ENCODE assay signal across 10 mouse cellular contexts in genomic region chr8:86933898-86934297, GRCm38 (mm10). TPM values are rescaled to one million over a fixed set of nuclear protein-coding genes. Genes with fewer than 3 reads are reported as not detected.
DNase-seq lines count a peak whose midpoint lies in the region; ATAC-seq and TF ChIP-seq lines count a peak whose summit lies in the region.
"Had no signal": no experiment of that assay in that cellular context is flagged by ENCODE, and none has a peak within 500 bp of the region (broad histone marks: within the 10 kb centered on the region; RNA-seq: fewer than 3 reads in every experiment).

No protein-coding gene starts in this region.

- no peaks in the 10 kb centered on the region for H3K4me1 ChIP-seq in heart, postnatal 0 days (ENCODE audit: control insufficient read depth, insufficient read depth)
- no peaks in the 10 kb centered on the region for H3K4me1 ChIP-seq in forebrain, embryonic 14.5 days (ENCODE audit: control insufficient read depth, insufficient read depth, low read length)
- peaks cover 13% of the 10 kb centered on the region; the same call in 1 of the 2 replicates for H3K4me1 ChIP-seq in midbrain, embryonic 12.5 days
- H3K4me1 ChIP-seq in stomach, postnatal 0 days (replicated peaks; ENCODE audit: control insufficient read depth, insufficient read depth), result no peaks in the 10 kb centered on the region
- H3K4me1 ChIP-seq: lung, embryonic 15.5 days had no signal

- H3K4me3 ChIP-seq in heart, postnatal 0 days (ENCODE audit: low read depth, low read length), result no peak overlapping the region
- H3K4me3 ChIP-seq in forebrain, embryonic 14.5 days (ENCODE audit: low read depth, low read length), result no peak overlapping the region
- H3K4me3 ChIP-seq in midbrain, embryonic 12.5 days, result 0 out of 2 replicates have a peak overlapping the region, but pooled peaks have one; percentile 7
- no peak overlapping the region for H3K4me3 ChIP-seq in stomach, postnatal 0 days (ENCODE audit: low read depth, low read length)
- H3K4me3 ChIP-seq: lung, embryonic 15.5 days had no signal

- intact Hi-C loops in left cerebral cortex, postnatal 10 days (cut with DNase I), result loop anchor here (1.0 to 5.0 kb wide), 2 partner anchors 538 to 602 kb away; partner anchors contain the start of gene Cbln1

- TF ChIP-seq CTCF in heart, postnatal 0 days (IDR thresholded peaks at IDR 0.05; ENCODE audit: low read depth), result peak; percentile 69
- TF ChIP-seq CTCF in stomach, postnatal 0 days (IDR thresholded peaks at IDR 0.05; ENCODE audit: low read depth), result peak; percentile 85

- H3K4me2 ChIP-seq in heart, postnatal 0 days (ENCODE audit: low read depth, low read length), result no peak overlapping the region
- no peak overlapping the region for H3K4me2 ChIP-seq in forebrain, embryonic 14.5 days (ENCODE audit: low read length)
- peak overlapping the region; percentile 43 for H3K4me2 ChIP-seq in midbrain, embryonic 12.5 days (replicated peaks)
- H3K4me2 ChIP-seq in stomach, postnatal 0 days (replicated peaks; ENCODE audit: low read depth), result no peak overlapping the region
- H3K4me2 ChIP-seq: lung, embryonic 15.5 days had no signal

- 25% methylated on average over 9 of the region's 9 CpGs for WGBS in heart, postnatal 0 days
- 18% methylated on average over 9 of the region's 9 CpGs for WGBS in forebrain, embryonic 14.5 days
- WGBS in midbrain, embryonic 12.5 days, result 13% methylated on average over 9 of the region's 9 CpGs
- WGBS in stomach, postnatal 0 days, result 14% methylated on average over 9 of the region's 9 CpGs

- H3K9ac ChIP-seq in heart, postnatal 0 days (replicated peaks; ENCODE audit: low read depth, low read length), result no peak overlapping the region
- no peak overlapping the region; the same call in 1 of the 2 replicates for H3K9ac ChIP-seq in forebrain, embryonic 14.5 days (ENCODE audit: low read length)
- H3K9ac ChIP-seq in midbrain, embryonic 12.5 days (replicated peaks), result no peak overlapping the region
- H3K9ac ChIP-seq in stomach, postnatal 0 days (ENCODE audit: low read length), result no peak overlapping the region
- H3K9ac ChIP-seq: lung, embryonic 15.5 days had no signal

- no peaks in the 10 kb centered on the region for H3K36me3 ChIP-seq in heart, postnatal 0 days (replicated peaks; ENCODE audit: control insufficient read depth, insufficient read depth, low read length)
- H3K36me3 ChIP-seq in forebrain, embryonic 14.5 days (ENCODE audit: control insufficient read depth, insufficient read depth, low read length), result no peaks in the 10 kb centered on the region
- no peaks in the 10 kb centered on the region for H3K36me3 ChIP-seq in midbrain, embryonic 12.5 days
- H3K36me3 ChIP-seq in stomach, postnatal 0 days (ENCODE audit: control insufficient read depth, insufficient read depth, low read length), result no peaks in the 10 kb centered on the region
- H3K36me3 ChIP-seq: G1E; lung, embryonic 15.5 days had no signal

- ATAC-seq in heart, postnatal 0 days (ENCODE audit: insufficient read depth, low read depth), result no peak
- ATAC-seq in forebrain, embryonic 14.5 days, result peak; percentile 62
- peak; percentile 71; the same call in 1 of the 2 replicates for ATAC-seq in midbrain, embryonic 12.5 days (ENCODE audit: low FRiP score, low read depth)
- no peak for ATAC-seq in stomach, postnatal 0 days (ENCODE audit: low FRiP score, low TSS enrichment)

- H3K27ac ChIP-seq in heart, postnatal 0 days (ENCODE audit: low read depth), result no peak overlapping the region
- no peak overlapping the region for H3K27ac ChIP-seq in forebrain, embryonic 14.5 days (ENCODE audit: low read depth, low read length)
- H3K27ac ChIP-seq in midbrain, embryonic 12.5 days (replicated peaks), result no peak overlapping the region
- H3K27ac ChIP-seq in stomach, postnatal 0 days (replicated peaks), result no peak overlapping the region
- H3K27ac ChIP-seq: lung, embryonic 15.5 days had no signal

- no peaks in the 10 kb centered on the region; the same call in 1 of the 2 replicates for H3K9me3 ChIP-seq in heart, postnatal 0 days (replicated peaks; ENCODE audit: control insufficient read depth, low read length)
- no peaks in the 10 kb centered on the region for H3K9me3 ChIP-seq in forebrain, embryonic 14.5 days (replicated peaks; ENCODE audit: control insufficient read depth, low read length)
- H3K9me3 ChIP-seq in midbrain, embryonic 12.5 days, result peaks cover 9% of the 10 kb centered on the region
- H3K9me3 ChIP-seq in stomach, postnatal 0 days (ENCODE audit: control insufficient read depth, low read length), result no peaks in the 10 kb centered on the region
- H3K9me3 ChIP-seq: G1E; lung, embryonic 15.5 days had no signal

- no peak for TF ChIP-seq EP300 in heart, postnatal 0 days (IDR thresholded peaks at IDR 0.05; ENCODE audit: low read depth)
- no peak for TF ChIP-seq EP300 in stomach, postnatal 0 days (optimal IDR thresholded peaks at IDR 0.05)

- peak; percentile 40 for DNase-seq in heart, postnatal 0 days (ENCODE audit: low spot score)
- DNase-seq in heart, adult 11 months, result no peak
- peak; percentile 4 for DNase-seq in c-Kit-positive CD71-positive TER-119-negative erythroid progenitor cells, embryonic 14.5 days (ENCODE audit: low read depth)
- DNase-seq in forebrain, embryonic 14.5 days (ENCODE audit: low spot score), result peak; percentile 89
- DNase-seq in hindlimb bud, embryonic 11.5 days (ENCODE audit: extremely low spot score, low read depth, low spot score), result peak; percentile 46
- peak; percentile 41 to 49 for DNase-seq in left cerebral cortex, postnatal 10 days (ENCODE audit: extremely low spot score in 1 of 2, low spot score in 2 of 2)
- DNase-seq in stomach, postnatal 0 days (ENCODE audit: low spot score), result peak; percentile 31

- H3K27me3 ChIP-seq in heart, postnatal 0 days (ENCODE audit: control insufficient read depth, insufficient read depth, low read length), result no peaks in the 10 kb centered on the region
- H3K27me3 ChIP-seq in forebrain, embryonic 14.5 days (replicated peaks; ENCODE audit: control insufficient read depth, insufficient read depth, low read length), result no peaks in the 10 kb centered on the region
- peaks cover 13% of the 10 kb centered on the region; the same call in 1 of the 2 replicates for H3K27me3 ChIP-seq in midbrain, embryonic 12.5 days
- no peaks in the 10 kb centered on the region for H3K27me3 ChIP-seq in stomach, postnatal 0 days (ENCODE audit: control insufficient read depth, insufficient read depth, low read length)
- H3K27me3 ChIP-seq: lung, embryonic 15.5 days had no signal

RNA-seq across cellular contexts. Expression of gene N4bp1, which starts 48.8 kb away (rescaled TPM):
- total RNA-seq in heart, postnatal 0 days (2014; rRNA removed; ENCODE audit: low replicate concordance), result 7.6 and 9.1 TPM in 2 replicates
- 3.5 and 3.8 TPM in 2 replicates for polyA plus RNA-seq in heart, postnatal 0 days (2015; fragmentation: Nextera tagmentation; extraction: Ambion mirVana)
- 8.3 and 9.8 TPM in 2 replicates for polyA plus RNA-seq in forebrain, embryonic 14.5 days (2014; fragmentation: Nextera tagmentation; extraction: Ambion mirVana)
- 10 to 100 TPM; 23.2 to 24.7 TPM for total RNA-seq in left cerebral cortex, postnatal 10 days (2021)
- 13.2 TPM in 2 replicates for polyA plus RNA-seq in midbrain, embryonic 12.5 days (2016; fragmentation: Nextera tagmentation; extraction: Ambion mirVana)
- 6.5 and 6.6 TPM in 2 replicates for polyA plus RNA-seq in stomach, postnatal 0 days (2015; fragmentation: Nextera tagmentation; extraction: Ambion mirVana)

Comparison
In these comparisons a context has a peak if more than half of its experiments do, and no peak if none do; other contexts are left out.
1. ATAC-seq: peak in forebrain, embryonic 14.5 days (single experiment) and midbrain, embryonic 12.5 days (single experiment); none in heart, postnatal 0 days (single experiment) and stomach, postnatal 0 days (single experiment).